Mouse (Mus musculus) testis, adult 2 months (tissue): ENCODE results near the gene Vav2. TPM values are rescaled to one million over a fixed set of nuclear protein-coding genes. Genes with fewer than 3 reads are reported as not detected.

Source experiments
- H3K27ac ChIP-seq: fragments of 200-500 bp; 2 replicates; pipeline ENCODE4 v1.5.1; 2012; ENCODE audit warnings: low read depth, low read length; ENCODE audit not compliant: control insufficient read depth, insufficient read depth
- H3K27me3 ChIP-seq: fragments of 200-500 bp; 2 replicates; pipeline ENCODE4 v1.6.1; 2012; ENCODE audit warnings: mild to moderate bottlenecking, low read length, moderate library complexity; ENCODE audit not compliant: control insufficient read depth, insufficient read depth
- H3K36me3 ChIP-seq: fragments of 200-500 bp; 2 replicates; pipeline ENCODE4 v1.6.1; 2012; ENCODE audit warnings: mild to moderate bottlenecking, low read length; ENCODE audit not compliant: control insufficient read depth, insufficient read depth
- H3K4me1 ChIP-seq: fragments of 200-500 bp; 2 replicates; pipeline ENCODE4 v1.6.1; 2012; ENCODE audit warnings: low read length; ENCODE audit not compliant: control insufficient read depth, insufficient read depth
- H3K4me3 ChIP-seq: fragments of 200-500 bp; 2 replicates; pipeline ENCODE4 v1.5.1; 2012; ENCODE audit warnings: low read depth, mild to moderate bottlenecking, low read length, moderate library complexity, mixed read lengths; ENCODE audit not compliant: control insufficient read depth
- CTCF ChIP-seq: fragments of 200-500 bp; IDR thresholded peaks from 2 replicates; pipeline ENCODE4 v1.5.1; 2012; ENCODE audit warnings: low read depth, mild to moderate bottlenecking, inconsistent platforms, low read length, moderate library complexity; ENCODE audit not compliant: control insufficient read depth, insufficient read depth, insufficient replicate concordance
- POLR2A ChIP-seq: fragments of 200-500 bp; IDR thresholded peaks from 2 replicates; pipeline ENCODE4 v1.6.1; 2012; ENCODE audit warnings: low read depth, mild to moderate bottlenecking, inconsistent platforms, low read length, moderate library complexity; ENCODE audit not compliant: control insufficient read depth
- polyA plus RNA-seq: library from polyadenylated mRNA; depleted of rRNA; stranded (reverse); fragments of >200 nt; gene quantifications from 2 replicates; pipeline ENCODE4 v1.2.3, GENCODE M21; 2012

Vav2 gene
- polyA plus RNA-seq, 1 experiment, result 35.7 TPM

- no peaks in the 10 kb centered on the region for H3K27me3 ChIP-seq
- H3K4me3 ChIP-seq, result no peak overlapping the region
- no peaks in the 10 kb centered on the region for H3K4me1 ChIP-seq
- TF ChIP-seq POLR2A (no peak), CTCF (no peak)
- no peaks in the 10 kb centered on the region for H3K36me3 ChIP-seq
- H3K27ac ChIP-seq, result no peak overlapping the region
These were observed 89.6 kb downstream of the Vav2 start for GRCm38 (mm10) chr2:27337261-27337660.

- Histone ChIP-seq H3K27ac (no peak overlapping the region), H3K4me1 (no peaks in the 10 kb centered on the region), H3K4me3 (no peak overlapping the region), H3K27me3 (no peaks in the 10 kb centered on the region), H3K36me3 (no peaks in the 10 kb centered on the region)
- TF ChIP-seq CTCF (no peak), POLR2A (no peak)
These were observed 90.2 kb downstream of the Vav2 start for GRCm38 (mm10) chr2:27336600-27336999.

DNA sequence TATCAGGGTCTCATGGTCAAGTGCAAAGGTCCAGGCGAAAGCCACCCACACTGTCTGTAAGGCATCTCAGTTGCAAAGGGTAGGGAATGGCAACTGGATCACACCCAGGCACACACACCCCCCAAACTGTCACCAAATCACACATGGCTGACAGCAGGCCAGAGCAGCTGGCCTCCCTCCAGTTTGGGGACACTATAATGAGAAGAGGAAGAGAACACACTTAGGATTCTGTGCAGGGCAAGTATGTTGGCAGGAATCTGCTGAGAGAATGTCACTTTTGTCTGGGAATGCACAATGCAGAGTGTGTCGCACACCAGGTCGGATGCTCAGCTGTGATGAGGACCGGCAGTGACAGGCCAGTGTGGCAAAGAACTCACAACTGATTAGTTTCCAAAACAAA, 92.0 kb downstream of the Vav2 start:
- Histone ChIP-seq H3K4me3 (no peak overlapping the region), H3K36me3 (no peaks in the 10 kb centered on the region), H3K4me1 (no peaks in the 10 kb centered on the region), H3K27ac (no peak overlapping the region), H3K27me3 (no peaks in the 10 kb centered on the region)
- TF ChIP-seq CTCF, result no peak
- no peak for TF ChIP-seq POLR2A

DNA sequence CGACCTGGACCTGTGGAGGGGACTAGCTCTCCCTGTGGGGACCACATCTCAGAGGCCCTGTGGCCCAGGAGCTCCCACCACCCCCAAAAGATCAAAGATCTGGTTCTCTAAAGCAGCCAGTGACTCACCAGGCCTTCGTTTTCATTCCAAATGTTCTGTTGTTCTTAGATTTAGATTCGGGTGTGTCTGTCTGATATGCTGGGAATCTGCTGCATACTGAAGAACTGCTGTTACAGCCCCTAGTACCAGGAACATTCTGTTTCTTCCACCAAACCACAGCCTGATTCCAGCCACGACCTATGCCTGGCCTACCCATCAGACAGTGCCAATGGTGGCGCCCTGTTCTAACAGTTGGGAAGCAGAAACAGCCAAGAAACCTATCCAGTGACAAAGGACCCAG, 95.3 kb downstream of the Vav2 start:
- peak overlapping the region; percentile 85 for H3K27ac ChIP-seq
- H3K4me3 ChIP-seq, result no peak overlapping the region
- TF ChIP-seq CTCF, result no peak
- TF ChIP-seq POLR2A, result no peak
- peaks cover 5% of the 10 kb centered on the region for H3K4me1 ChIP-seq
- H3K27me3 ChIP-seq, result no peaks in the 10 kb centered on the region
- no peaks in the 10 kb centered on the region for H3K36me3 ChIP-seq

DNA sequence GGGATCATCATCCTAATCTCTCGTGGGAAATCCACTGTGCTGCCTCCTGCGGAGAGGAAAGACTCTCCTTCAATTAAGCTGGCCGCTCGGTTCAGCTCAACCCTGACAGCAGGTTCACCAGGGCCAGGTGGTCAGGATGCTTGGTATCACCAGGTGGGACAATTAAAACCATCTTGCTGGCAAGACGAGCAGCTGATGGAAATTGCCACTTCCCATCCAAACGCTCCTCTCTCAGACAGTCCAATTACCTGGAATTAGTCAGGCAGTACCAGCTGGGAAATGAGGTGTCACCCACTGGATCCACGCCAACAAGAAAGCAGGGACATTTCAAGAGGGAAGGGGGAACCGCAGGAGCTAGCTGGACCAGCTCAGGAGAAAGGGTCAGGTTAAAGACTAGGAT, 96.4 kb downstream of the Vav2 start:
- Histone ChIP-seq H3K4me3 (no peak overlapping the region), H3K4me1 (peaks cover 5% of the 10 kb centered on the region), H3K27me3 (no peaks in the 10 kb centered on the region)

DNA sequence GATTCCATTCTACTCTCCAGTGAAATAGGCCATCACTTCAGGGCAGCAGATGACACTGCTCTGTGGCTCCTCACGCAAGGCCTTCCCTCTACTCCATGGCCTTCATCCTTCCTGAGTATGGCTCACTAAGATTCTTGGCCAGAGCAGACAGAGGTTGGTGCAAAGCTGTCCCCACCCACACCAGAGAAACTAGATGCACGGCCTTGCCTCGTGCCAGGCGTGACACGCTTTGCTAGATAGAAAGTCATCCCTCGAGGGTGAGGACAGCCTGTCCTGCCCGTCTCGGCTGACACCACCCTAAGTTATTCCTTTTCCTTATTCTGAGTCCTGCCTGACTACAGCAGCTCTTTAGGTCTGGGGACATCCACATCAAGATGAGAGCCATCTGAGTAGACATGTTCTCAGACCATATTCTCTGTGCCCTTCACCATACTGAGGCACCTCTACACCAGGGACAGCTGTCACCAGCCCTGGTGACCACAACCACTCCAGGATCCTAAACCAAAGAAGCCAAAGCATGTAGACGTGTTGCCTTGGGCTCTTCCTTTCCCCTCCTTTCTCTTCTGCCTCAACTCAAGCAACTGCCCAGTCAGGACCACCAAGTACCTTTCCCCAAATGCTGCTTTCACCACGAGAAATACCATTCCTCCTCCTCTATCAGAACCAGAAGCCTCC, 97.3 kb downstream of the Vav2 start:
- Histone ChIP-seq H3K36me3 (no peaks in the 10 kb centered on the region), H3K4me1 (peaks cover 5% of the 10 kb centered on the region)

More for the DNA sequence above, 96.4 kb downstream of the Vav2 start:
- H3K27ac ChIP-seq, result no peak overlapping the region
- H3K36me3 ChIP-seq, result no peaks in the 10 kb centered on the region
- TF ChIP-seq POLR2A (no peak), CTCF (no peak)

DNA sequence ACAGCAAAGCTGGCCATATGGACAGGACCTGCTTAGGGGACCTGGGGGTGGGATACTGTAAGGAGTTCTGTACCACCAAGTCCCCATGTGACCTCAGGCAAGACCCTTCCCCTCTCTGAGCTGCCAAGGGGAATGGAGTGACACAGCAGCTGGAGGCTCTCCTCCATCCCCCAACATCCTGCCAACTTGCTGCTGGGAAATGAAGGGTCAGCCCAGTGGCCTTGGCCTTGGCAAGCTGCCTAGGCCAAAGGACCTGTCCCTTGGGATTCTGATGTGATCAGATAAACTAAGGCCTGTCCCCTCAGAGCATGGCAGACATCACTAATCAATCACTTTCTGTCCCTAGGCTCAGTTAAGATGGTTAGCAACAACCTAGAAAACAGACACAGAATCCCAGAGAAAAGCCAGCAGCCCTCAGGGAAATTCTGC, 98.2 kb downstream of the Vav2 start:
- TF ChIP-seq POLR2A, result no peak
- TF ChIP-seq CTCF, result no peak
- H3K4me3 ChIP-seq, result no peak overlapping the region
- no peaks in the 10 kb centered on the region for H3K36me3 ChIP-seq
- H3K27me3 ChIP-seq, result no peaks in the 10 kb centered on the region
- H3K4me1 ChIP-seq, result peaks cover 5% of the 10 kb centered on the region
- H3K27ac ChIP-seq, result 0 out of 2 replicates have a peak overlapping the region, but pooled peaks have one; percentile 5

More for the DNA sequence above, 97.3 kb downstream of the Vav2 start:
- Histone ChIP-seq H3K27ac (no peak overlapping the region), H3K27me3 (no peaks in the 10 kb centered on the region), H3K4me3 (no peak overlapping the region)
- TF ChIP-seq CTCF (no peak), POLR2A (no peak)
